Mouse (Mus musculus) left cerebral cortex, postnatal 10 days (tissue): ENCODE measurements around the gene Nup107. TPM values are rescaled to one million over a fixed set of nuclear protein-coding genes. Genes with fewer than 3 reads are reported as not detected.

ENCODE experiments used
- DNase-seq, 2 experiments: peaks; one replicate each; pipeline ENCODE4 v3.0.0; 2021 to 2022; ENCODE audit warnings: low spot score in 2 of 2, mixed read lengths in 1 of 2; ENCODE audit errors: extremely low spot score in 1 of 2
- intact Hi-C: fragments of 180-260 bp; cut with DNase I; formaldehyde crosslinking; loops from one replicate; pipeline ENCODE4 v1.15.1; 2025
- total RNA-seq, 2 experiments: library from RNA; stranded (reverse); gene quantifications; 2 replicates each; pipeline ENCODE4 v1.2.3; 2021

Gene Nup107
- total RNA-seq, 2 experiments from 2014 or later = 16.8 to 18.0 TPM

DNA sequence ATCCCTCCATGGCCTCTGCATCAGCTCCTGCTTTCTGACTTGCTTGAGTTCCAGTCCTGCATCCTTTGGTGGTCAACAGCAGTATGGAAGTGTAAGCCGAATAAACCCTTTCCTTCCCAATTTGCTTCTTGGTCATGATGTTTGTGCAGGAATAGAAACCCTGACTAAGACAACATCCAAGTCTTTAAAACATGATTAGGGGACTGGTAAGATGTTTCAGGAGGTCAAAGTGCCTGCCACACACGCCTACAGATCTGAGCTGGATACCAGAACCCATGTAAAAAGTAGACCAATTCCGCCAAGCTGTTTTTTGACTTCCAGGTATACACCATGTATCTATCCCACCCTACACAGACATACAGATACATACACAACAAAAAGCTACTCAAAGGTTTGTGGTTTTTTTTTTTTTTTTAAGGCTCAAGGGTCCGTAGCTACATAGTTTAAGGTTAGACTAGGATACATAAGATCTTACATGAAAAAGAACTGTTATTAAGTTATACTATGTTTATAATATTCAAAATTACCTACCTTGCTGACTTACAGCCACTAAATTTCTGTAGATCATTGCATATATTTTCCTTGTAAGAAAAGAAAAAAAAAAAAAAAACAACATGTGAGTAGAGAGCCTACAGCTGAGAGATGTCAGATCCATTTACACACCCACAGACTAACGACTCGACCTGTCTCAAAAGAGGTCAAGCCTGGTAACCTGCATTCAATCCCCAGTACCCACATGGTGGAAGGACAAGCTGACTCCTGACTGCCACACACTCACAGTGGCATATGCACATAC lies 91.3 kb downstream of the Nup107 start:
- intact Hi-C loops = no loop called here
- no peak for DNase-seq

Other genes with a start within 250 kb of the Nup107 start
- gene Cpm, start 163.2 kb downstream of the Nup107 start, total RNA-seq = 1 to 10 TPM; 2.0 to 3.3 TPM
- 10 to 100 TPM; 39.5 to 42.1 TPM for gene Mdm2, start 81.9 kb downstream of the Nup107 start, total RNA-seq
- 10 to 100 TPM; 30.9 to 31.6 TPM for gene Slc35e3, start 46.3 kb downstream of the Nup107 start, total RNA-seq
- 10 to 100 TPM; 88.9 to 94.5 TPM for gene Rap1b, start 53.3 kb upstream of the Nup107 start, total RNA-seq